In genomic region chr6:55177060-55177732, GRCm38 (mm10) we compare ENCODE assay signal across 10 mouse cellular contexts. TPM values are rescaled to one million over a fixed set of nuclear protein-coding genes. Genes with fewer than 3 reads are reported as not detected.
A peak's percentile ranks its signal among the peaks of the same experiment; 100 is the strongest.
DNase-seq lines count a peak whose midpoint lies in the region; ATAC-seq and TF ChIP-seq lines count a peak whose summit lies in the region.
"Had no signal": no experiment of that assay in that cellular context is flagged by ENCODE, and none has a peak within 500 bp of the region (broad histone marks: within the 10 kb centered on the region; RNA-seq: fewer than 3 reads in every experiment).

No protein-coding gene starts in this region.

- peaks cover 54% of the 10 kb centered on the region for H3K27me3 ChIP-seq in megakaryocyte, embryonic 14.5 days (replicated peaks)
- H3K27me3 ChIP-seq in forebrain, embryonic 12.5 days: peaks cover 27% of the 10 kb centered on the region
- H3K27me3 ChIP-seq: stomach, embryonic 15.5 days had no signal

- H3K27ac ChIP-seq in gastrocnemius, adult 2 months: no peak overlapping the region
- H3K27ac ChIP-seq in forebrain, embryonic 12.5 days: no peak overlapping the region
- H3K27ac ChIP-seq: macrophage; stomach, embryonic 15.5 days had no signal

- H3K9ac ChIP-seq in forebrain, embryonic 12.5 days: no peak overlapping the region
- H3K9ac ChIP-seq: stomach, embryonic 15.5 days had no signal

- peak; percentile 43 for DNase-seq in gastrocnemius, adult 2 months
- no peak for DNase-seq in gastrocnemius, adult 8-10 months (ENCODE audit: low spot score in 2 of 2)
- DNase-seq in embryo, embryonic 11 days: peak; percentile 46
- DNase-seq in right cerebral cortex, postnatal 4 days: peak; percentile 42
- no peak for DNase-seq in gastrocnemius, adult 18-20 months (ENCODE audit: low spot score)

- no peak overlapping the region for H3K4me2 ChIP-seq in forebrain, embryonic 12.5 days
- H3K4me2 ChIP-seq: stomach, embryonic 15.5 days had no signal

- intact Hi-C loops in gastrocnemius, adult 2 months (cut with DNase I): no loop called here

- TF ChIP-seq CTCF in gastrocnemius, adult 2 months (IDR thresholded peaks at IDR 0.05): peak; percentile 59

- ATAC-seq in megakaryocyte, adult 5-6 weeks (ENCODE audit: poor library complexity, severe bottlenecking): no peak
- no peak for ATAC-seq in forebrain, embryonic 12.5 days (ENCODE audit: low FRiP score)

- no peak overlapping the region for H3K4me3 ChIP-seq in gastrocnemius, adult 2 months
- peak overlapping the region; percentile 20 for H3K4me3 ChIP-seq in megakaryocyte, embryonic 14.5 days (replicated peaks)
- H3K4me3 ChIP-seq in forebrain, embryonic 12.5 days (replicated peaks): no peak overlapping the region
- H3K4me3 ChIP-seq: stomach, embryonic 15.5 days had no signal

- peaks cover 8% of the 10 kb centered on the region for H3K4me1 ChIP-seq in megakaryocyte, embryonic 14.5 days
- peaks cover 10% of the 10 kb centered on the region for H3K4me1 ChIP-seq in forebrain, embryonic 12.5 days
- H3K4me1 ChIP-seq: stomach, embryonic 15.5 days had no signal

- WGBS in forebrain, embryonic 12.5 days: 56% methylated on average over 12 of the region's 12 CpGs

- no peaks in the 10 kb centered on the region for H3K9me3 ChIP-seq in megakaryocyte, embryonic 14.5 days
- H3K9me3 ChIP-seq in forebrain, embryonic 12.5 days: no peaks in the 10 kb centered on the region
- H3K9me3 ChIP-seq: stomach, embryonic 15.5 days had no signal

- no peaks in the 10 kb centered on the region for H3K36me3 ChIP-seq in megakaryocyte, embryonic 14.5 days (replicated peaks; ENCODE audit: low read length)
- no peaks in the 10 kb centered on the region for H3K36me3 ChIP-seq in forebrain, embryonic 12.5 days (replicated peaks)
- H3K36me3 ChIP-seq: stomach, embryonic 15.5 days had no signal

RNA-seq across cellular contexts. Expression of gene Inmt, which starts 2.4 kb away (rescaled TPM):
- total RNA-seq in gastrocnemius, adult 2 months (2021): 10 to 100 TPM; 15.5 to 33.0 TPM
- total RNA-seq in gastrocnemius, adult 8-10 months (2022): 10 to 100 TPM; 10.4 to 90.9 (median 28.7) TPM
- not detected in 2 replicates for polyA plus RNA-seq in megakaryocyte, embryonic 14.5 days (2012; ENCODE audit: insufficient read depth, low replicate concordance)
- total RNA-seq in megakaryocyte, adult 5-6 weeks (2015): not detected in 2 replicates
- total RNA-seq in megakaryocyte, adult 5-6 weeks (2017): not detected in 2 replicates
- total RNA-seq in gastrocnemius, adult 18-20 months (2021): 10 to 100 TPM; 13.8 to 16.1 TPM
- 0.59 and 0.92 TPM in 2 replicates for polyA plus RNA-seq in forebrain, embryonic 12.5 days (2016; fragmentation: Nextera tagmentation; extraction: Ambion mirVana)
- polyA plus RNA-seq: macrophage had no signal

RNA-seq across cellular contexts. Expression of gene Mindy4, which starts 26.0 kb away (rescaled TPM):
- 1 to 10 TPM; 2.7 to 3.8 TPM for total RNA-seq in gastrocnemius, adult 2 months (2021)
- 1 to 10 TPM; 1.3 to 3.1 (median 2.2) TPM for total RNA-seq in gastrocnemius, adult 8-10 months (2022)
- polyA plus RNA-seq in megakaryocyte, embryonic 14.5 days (2012; ENCODE audit: insufficient read depth, low replicate concordance): 0.10 TPM in 1 of 2 replicates, not detected in the other
- total RNA-seq in megakaryocyte, adult 5-6 weeks (2015): 0.27 and 0.54 TPM in 2 replicates
- 0.26 and 1.1 TPM in 2 replicates for total RNA-seq in megakaryocyte, adult 5-6 weeks (2017)
- 1 to 10 TPM; 1.7 to 2.5 TPM for total RNA-seq in gastrocnemius, adult 18-20 months (2021)
- polyA plus RNA-seq in forebrain, embryonic 12.5 days (2016; fragmentation: Nextera tagmentation; extraction: Ambion mirVana): 16.8 and 20.6 TPM in 2 replicates

RNA-seq across cellular contexts. Expression of gene Crhr2, which starts 44.4 kb away (rescaled TPM):
- 10 to 100 TPM; 27.2 to 31.9 TPM for total RNA-seq in gastrocnemius, adult 2 months (2021)
- 10 to 100 TPM; 17.2 to 21.4 (median 17.7) TPM for total RNA-seq in gastrocnemius, adult 8-10 months (2022)
- polyA plus RNA-seq in megakaryocyte, embryonic 14.5 days (2012; ENCODE audit: insufficient read depth, low replicate concordance): not detected in 2 replicates
- not detected in 2 replicates for total RNA-seq in megakaryocyte, adult 5-6 weeks (2015)
- not detected in 2 replicates for total RNA-seq in megakaryocyte, adult 5-6 weeks (2017)
- total RNA-seq in gastrocnemius, adult 18-20 months (2021): 10 to 100 TPM; 17.6 to 26.5 TPM
- 0.33 and 0.44 TPM in 2 replicates for polyA plus RNA-seq in forebrain, embryonic 12.5 days (2016; fragmentation: Nextera tagmentation; extraction: Ambion mirVana)
- polyA plus RNA-seq: macrophage had no signal

Comparison
In these comparisons a context has a peak if more than half of its experiments do, and no peak if none do; other contexts are left out.
1. DNase-seq: peak in gastrocnemius, adult 2 months (single experiment), embryo, embryonic 11 days (single experiment) and right cerebral cortex, postnatal 4 days (single experiment); none in gastrocnemius, adult 8-10 months (0 of 2) and gastrocnemius, adult 18-20 months (single experiment).
2. RNA of gene Inmt, which starts 2.4 kb away (total RNA-seq): 10.4 to 90.9 TPM in gastrocnemius, adult 8-10 months, 15.5 to 33.0 TPM in gastrocnemius, adult 2 months and 13.8 to 16.1 TPM in gastrocnemius, adult 18-20 months; not detected in megakaryocyte, adult 5-6 weeks; every median in the first group is over 10 times any median in the second.
3. RNA of gene Crhr2, which starts 44.4 kb away (total RNA-seq): 27.2 to 31.9 TPM in gastrocnemius, adult 2 months, 17.6 to 26.5 TPM in gastrocnemius, adult 18-20 months and 17.2 to 21.4 TPM in gastrocnemius, adult 8-10 months; not detected in megakaryocyte, adult 5-6 weeks; every median in the first group is over 10 times any median in the second.